Mouse (Mus musculus) testis, adult 2 months (tissue): Measurements from ENCODE around the gene Zfp655.

Source experiments
- CTCF ChIP-seq: fragments of 200-500 bp; IDR thresholded peaks from 2 replicates; pipeline ENCODE4 v1.5.1; 2012; ENCODE audit warnings: low read depth, mild to moderate bottlenecking, inconsistent platforms, low read length, moderate library complexity; ENCODE audit not compliant: control insufficient read depth, insufficient read depth, insufficient replicate concordance
- POLR2A ChIP-seq: fragments of 200-500 bp; IDR thresholded peaks from 2 replicates; pipeline ENCODE4 v1.6.1; 2012; ENCODE audit warnings: low read depth, mild to moderate bottlenecking, inconsistent platforms, low read length, moderate library complexity; ENCODE audit not compliant: control insufficient read depth

DNA sequence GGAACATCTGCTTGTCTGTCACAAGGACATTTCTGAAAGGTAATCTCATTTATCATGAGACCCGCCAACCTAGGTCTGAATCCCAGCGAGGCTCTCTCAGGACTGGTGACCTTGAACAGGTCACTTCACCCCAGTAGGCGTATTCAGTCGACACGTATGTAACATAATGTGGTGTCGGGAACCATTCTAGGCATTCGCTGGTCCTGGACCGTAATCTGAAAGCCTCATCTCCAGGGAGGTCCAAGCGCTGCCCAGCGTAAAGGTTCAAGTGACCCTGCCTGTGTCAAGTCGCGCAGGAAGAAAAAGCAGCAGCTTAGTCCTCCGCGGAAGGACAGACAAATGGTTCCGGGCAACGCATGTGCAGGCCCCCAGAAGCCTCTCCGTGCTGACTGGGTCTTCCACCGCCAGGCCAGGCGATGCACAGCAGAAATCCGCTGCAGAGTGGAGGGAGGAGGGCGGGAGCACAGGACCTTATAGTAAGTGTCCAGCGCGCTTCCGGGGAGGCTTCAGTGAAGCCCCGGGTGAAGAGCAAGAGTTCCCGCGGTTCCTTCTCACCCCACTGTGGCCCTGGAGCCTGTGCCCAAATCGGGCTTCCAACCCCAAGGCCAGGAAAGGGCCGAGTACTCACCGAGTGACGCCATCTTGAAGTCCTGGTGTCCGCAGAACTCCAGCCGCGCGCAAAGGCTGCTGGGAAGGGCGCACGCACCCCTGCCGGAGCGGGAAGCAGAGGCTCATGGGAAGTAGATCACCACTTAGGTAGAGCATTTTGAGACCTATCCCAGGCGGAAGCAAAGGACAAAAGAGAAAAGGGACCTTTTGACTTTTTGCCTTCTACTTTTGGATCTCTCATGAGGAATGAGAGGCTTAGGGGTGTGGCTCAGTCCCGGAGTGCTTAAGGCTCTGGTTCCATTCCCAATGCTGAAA is 40.4 kb upstream of the Zfp655 start:
- TF ChIP-seq CTCF (no peak), POLR2A (peak; percentile 81)
